Mouse (Mus musculus) heart, embryonic 16.5 days (tissue): ENCODE data around the gene Insyn1. TPM values are rescaled to one million over a fixed set of nuclear protein-coding genes. Genes with fewer than 3 reads are reported as not detected.

Source experiments
- ATAC-seq: fragments of 200-750 bp; cut with Nextera tagmentation; replicated peaks from 2 replicates; pipeline ENCODE4 v1.8.0; 2017; ENCODE audit warnings: moderate number of reproducible peaks; ENCODE audit not compliant: insufficient read depth, low FRiP score; ENCODE audit errors: extremely low read depth
- H3K27ac ChIP-seq: fragments of 300-500 bp; sonication (generic); 2 replicates; pipeline ENCODE4 v1.5.1; 2014; ENCODE audit warnings: mild to moderate bottlenecking, low read length, control low read depth, moderate library complexity
- H3K27me3 ChIP-seq: fragments of 300-500 bp; sonication (generic); 2 replicates; pipeline ENCODE4 v1.6.1; 2014; ENCODE audit warnings: low read length, mixed read lengths; ENCODE audit not compliant: control insufficient read depth, insufficient read depth
- H3K36me3 ChIP-seq: fragments of 300-500 bp; sonication (generic); 2 replicates; pipeline ENCODE4 v1.6.1; 2014; ENCODE audit not compliant: control insufficient read depth, insufficient read depth
- H3K4me1 ChIP-seq: fragments of 300-500 bp; sonication (generic); 2 replicates; pipeline ENCODE4 v1.6.1; 2014; ENCODE audit warnings: low read length, mixed read lengths; ENCODE audit not compliant: control insufficient read depth, insufficient read depth
- H3K4me2 ChIP-seq: fragments of 300-500 bp; sonication (generic); 2 replicates; pipeline ENCODE4 v1.6.1; 2014; ENCODE audit warnings: low read depth, mild to moderate bottlenecking, control low read depth, low read length
- H3K4me3 ChIP-seq: fragments of 300-500 bp; sonication (generic); 2 replicates; pipeline ENCODE4 v1.5.1; 2014; ENCODE audit warnings: mild to moderate bottlenecking, control low read depth, low read length
- H3K9ac ChIP-seq: fragments of 300-500 bp; sonication (generic); 2 replicates; pipeline ENCODE4 v1.6.1; 2014; ENCODE audit warnings: low read length, control low read depth
- H3K9me3 ChIP-seq: fragments of 300-500 bp; sonication (generic); replicated peaks from 2 replicates; pipeline ENCODE4 v1.6.1; 2016; ENCODE audit warnings: low read length; ENCODE audit not compliant: control insufficient read depth
- WGBS: fragments of 180-500 bp; shearing (Covaris S2); extraction: QIAGEN DNeasy Blood & Tissue Kit; methylation state at CpG from one replicate; pipeline ENCODE4 v1.1.7; 2014; 5-methylcytosine and 5-hydroxymethylcytosine counted together
- polyA plus RNA-seq: library from polyadenylated mRNA; unstranded; fragments of >200 nt; fragmentation: Nextera tagmentation; extraction: Ambion mirVana; gene quantifications from 2 replicates; pipeline ENCODE4 v1.2.1, GENCODE M21; 2015

Insyn1 gene
- polyA plus RNA-seq, 1 experiment from 2014 or later: 0.54 TPM

DNA sequence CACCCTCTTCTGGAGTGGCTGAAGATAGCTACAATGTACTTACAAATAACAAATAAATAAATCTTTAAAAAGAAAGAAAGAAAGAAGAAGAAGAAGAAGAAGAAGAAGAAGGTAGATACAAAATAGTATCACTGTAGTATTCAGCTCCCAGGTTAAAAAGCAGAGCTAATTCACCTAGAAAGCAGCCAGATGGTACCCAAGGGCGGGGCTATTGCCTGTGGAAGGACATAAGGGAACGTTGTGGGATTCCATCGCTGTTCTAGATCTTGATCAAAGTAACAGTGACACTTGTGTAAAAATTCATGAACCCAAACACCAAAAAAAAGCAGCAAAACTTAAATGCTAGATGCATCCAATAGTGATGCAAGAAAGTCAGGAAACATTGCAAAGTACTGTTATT is 31.6 kb downstream of the Insyn1 start:
- no peak overlapping the region for H3K9ac ChIP-seq
- H3K27ac ChIP-seq: no peak overlapping the region
- peaks cover 20% of the 10 kb centered on the region for H3K4me1 ChIP-seq
- no peaks in the 10 kb centered on the region for H3K9me3 ChIP-seq
- ATAC-seq: no peak
- 84% methylated on average over 3 of the region's 3 CpGs for WGBS
- H3K4me3 ChIP-seq: no peak overlapping the region
- no peaks in the 10 kb centered on the region for H3K27me3 ChIP-seq
- no peak overlapping the region for H3K4me2 ChIP-seq
- H3K36me3 ChIP-seq: peaks cover 3% of the 10 kb centered on the region; the same call in 1 of the 2 replicates

DNA sequence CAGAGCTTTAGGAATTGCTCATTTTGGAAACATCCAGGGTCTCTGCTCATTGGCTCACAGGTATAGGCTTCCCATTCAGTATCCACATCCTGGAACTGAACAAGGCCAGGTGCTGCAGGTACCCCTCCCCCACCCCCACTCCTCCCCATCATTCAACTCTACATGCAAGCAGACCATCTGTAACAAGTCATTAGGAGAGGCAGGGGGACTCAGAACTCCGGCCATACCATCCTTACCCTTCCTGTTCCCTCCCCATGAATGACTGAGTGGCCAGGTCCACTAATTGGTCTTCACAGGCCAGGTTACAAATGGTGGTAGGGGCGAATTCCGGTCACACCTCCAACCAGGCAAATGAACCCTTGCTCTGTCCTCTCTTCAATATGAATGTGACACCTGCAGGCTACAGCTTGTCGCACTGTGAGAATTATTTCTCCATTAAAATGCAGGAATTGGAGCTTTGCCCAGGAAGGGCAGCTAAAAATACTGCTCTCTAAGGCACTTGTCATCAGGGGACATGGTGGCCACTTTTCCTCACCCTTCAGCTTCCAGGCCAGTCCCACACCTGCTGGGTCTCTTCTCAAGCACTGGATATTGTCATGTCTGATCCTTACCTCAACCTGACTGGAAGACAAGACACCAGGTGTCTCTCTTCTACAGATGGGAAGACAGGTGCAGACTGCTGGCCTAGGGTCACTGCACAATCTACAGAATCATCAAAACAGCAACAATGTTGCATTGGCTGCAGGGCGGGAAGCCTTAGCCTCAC is 32.6 kb downstream of the Insyn1 start:
- Histone ChIP-seq H3K4me3 (no peak overlapping the region), H3K27me3 (no peaks in the 10 kb centered on the region), H3K4me1 (peaks cover 20% of the 10 kb centered on the region), H3K36me3 (peaks cover 8% of the 10 kb centered on the region; the same call in 1 of the 2 replicates), H3K9ac (no peak overlapping the region), H3K9me3 (no peaks in the 10 kb centered on the region), H3K27ac (peak overlapping the region; percentile 77), H3K4me2 (peak overlapping the region; percentile 10; the same call in 1 of the 2 replicates)
- ATAC-seq: peak; percentile 63
- 47% methylated on average over 5 of the region's 5 CpGs for WGBS

DNA sequence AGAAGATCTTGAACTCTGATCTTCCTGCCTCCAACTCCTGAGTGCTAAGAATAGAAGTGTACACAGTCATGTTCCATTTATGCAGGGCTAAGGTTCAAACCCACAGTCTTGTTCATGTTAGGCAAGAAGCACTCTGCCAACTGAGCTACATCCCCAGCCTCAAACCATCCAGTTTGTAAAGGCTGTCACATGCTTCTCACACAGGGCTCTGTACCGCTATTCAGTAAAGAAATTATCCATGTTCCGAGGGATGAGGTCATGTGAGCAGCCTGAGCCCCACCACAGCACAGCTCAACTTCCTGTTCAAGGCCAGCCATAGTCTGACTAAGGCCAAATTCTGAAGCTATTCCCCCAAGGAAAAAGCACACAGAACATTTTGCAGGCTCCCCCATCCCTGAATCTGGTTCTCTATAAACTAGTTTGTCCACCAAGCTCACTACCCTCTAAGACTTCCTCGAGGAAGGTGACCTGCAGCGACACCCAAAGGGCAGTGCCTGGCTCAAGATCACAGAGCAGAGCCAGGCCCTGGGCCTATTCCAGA is 33.5 kb downstream of the Insyn1 start:
- peak; percentile 41; the same call in 1 of the 2 replicates for ATAC-seq
- H3K9me3 ChIP-seq: no peaks in the 10 kb centered on the region
- no peak overlapping the region for H3K9ac ChIP-seq
- peaks cover 8% of the 10 kb centered on the region; the same call in 1 of the 2 replicates for H3K36me3 ChIP-seq
- peaks cover 20% of the 10 kb centered on the region for H3K4me1 ChIP-seq
- H3K4me3 ChIP-seq: no peak overlapping the region
- H3K27ac ChIP-seq: peak overlapping the region; percentile 77
- H3K27me3 ChIP-seq: no peaks in the 10 kb centered on the region
- 42% methylated on average over 4 of the region's 4 CpGs for WGBS
- no peak overlapping the region for H3K4me2 ChIP-seq

GRCm38 (mm10) chr9:58525108-58525507 is 36.7 kb downstream of the Insyn1 start:
- H3K4me3 ChIP-seq: no peak overlapping the region
- no peak overlapping the region for H3K27ac ChIP-seq
- no peak overlapping the region for H3K9ac ChIP-seq
- WGBS: 83% methylated on average over 4 of the region's 4 CpGs
- no peaks in the 10 kb centered on the region for H3K9me3 ChIP-seq
- H3K4me1 ChIP-seq: peaks cover 20% of the 10 kb centered on the region
- H3K36me3 ChIP-seq: peaks cover 8% of the 10 kb centered on the region; the same call in 1 of the 2 replicates
- H3K27me3 ChIP-seq: no peaks in the 10 kb centered on the region
- ATAC-seq: no peak
- H3K4me2 ChIP-seq: no peak overlapping the region

DNA sequence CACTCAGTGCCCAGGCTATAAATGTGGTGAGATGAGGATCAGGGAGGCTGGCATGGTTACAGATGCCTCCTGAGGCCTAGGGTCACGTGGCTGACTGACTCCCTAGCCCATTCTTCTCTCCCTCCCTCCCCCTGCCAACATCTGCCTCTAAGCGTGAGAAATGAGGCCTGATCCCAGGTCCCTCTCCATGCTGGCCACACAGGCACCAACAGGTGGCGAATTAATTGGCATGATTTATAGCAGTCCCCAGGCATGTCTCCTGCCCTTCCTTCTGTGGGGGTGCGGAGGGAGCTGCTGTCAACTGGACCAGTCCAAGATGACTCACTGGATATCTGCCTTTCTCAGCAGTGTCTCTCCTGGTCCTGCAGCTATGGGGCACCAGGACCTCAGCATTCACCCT is 39.4 kb downstream of the Insyn1 start:
- WGBS: 72% methylated on average over 4 of the region's 4 CpGs
- no peaks in the 10 kb centered on the region for H3K9me3 ChIP-seq
- no peak for ATAC-seq
- H3K27me3 ChIP-seq: no peaks in the 10 kb centered on the region
- H3K36me3 ChIP-seq: peaks cover 8% of the 10 kb centered on the region; the same call in 1 of the 2 replicates
- no peak overlapping the region for H3K4me3 ChIP-seq
- no peak overlapping the region for H3K9ac ChIP-seq
- no peak overlapping the region for H3K4me2 ChIP-seq
- H3K27ac ChIP-seq: no peak overlapping the region
- no peaks in the 10 kb centered on the region for H3K4me1 ChIP-seq

DNA sequence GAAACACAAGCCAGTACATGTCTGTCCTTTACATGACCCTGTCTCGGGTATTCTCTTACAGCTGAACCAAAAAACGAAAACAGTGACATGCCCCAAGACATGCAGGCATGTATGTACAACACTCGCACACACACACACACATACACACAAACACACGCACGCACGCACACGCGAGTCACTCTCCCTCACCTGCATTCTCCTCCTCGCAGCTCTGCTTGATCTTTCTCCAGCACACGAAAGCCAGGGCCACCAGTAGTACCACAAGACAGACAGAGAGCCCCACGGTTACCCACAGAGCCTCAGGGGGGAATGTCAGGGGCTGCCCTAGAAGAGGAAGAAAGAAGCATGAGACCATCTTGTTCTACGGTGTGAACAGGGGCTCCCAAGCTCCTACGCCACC is 42.0 kb downstream of the Insyn1 start:
- 90% methylated on average over 13 of the region's 13 CpGs for WGBS
- Histone ChIP-seq H3K4me2 (no peak overlapping the region), H3K36me3 (peaks cover 8% of the 10 kb centered on the region; the same call in 1 of the 2 replicates), H3K4me1 (no peaks in the 10 kb centered on the region), H3K9ac (no peak overlapping the region), H3K9me3 (no peaks in the 10 kb centered on the region), H3K27me3 (no peaks in the 10 kb centered on the region), H3K4me3 (no peak overlapping the region), H3K27ac (no peak overlapping the region)
- no peak for ATAC-seq

DNA sequence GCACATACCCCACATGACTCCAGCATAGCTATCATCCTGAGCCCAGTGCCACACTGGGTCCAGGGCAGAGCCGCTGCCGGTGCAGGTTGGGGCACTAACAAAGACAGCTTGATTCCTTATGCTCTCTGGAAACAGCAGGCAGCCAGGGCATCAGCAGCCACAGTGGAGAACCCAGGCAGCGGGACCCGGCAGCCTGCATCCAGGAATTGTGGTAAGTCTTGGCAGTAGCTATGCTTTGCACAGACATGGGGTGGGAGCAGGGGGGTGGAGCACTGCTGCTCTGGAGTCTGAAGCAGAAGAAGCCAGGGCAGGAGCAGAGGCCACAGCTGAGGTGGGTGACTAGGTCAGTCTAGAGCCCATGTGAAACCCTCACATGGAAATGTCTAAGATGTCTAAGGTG is 43.8 kb downstream of the Insyn1 start:
- H3K36me3 ChIP-seq: peaks cover 13% of the 10 kb centered on the region
- no peak overlapping the region for H3K9ac ChIP-seq
- no peaks in the 10 kb centered on the region for H3K27me3 ChIP-seq
- H3K4me2 ChIP-seq: no peak overlapping the region
- WGBS: 80% methylated on average over 4 of the region's 4 CpGs
- H3K4me3 ChIP-seq: no peak overlapping the region
- no peak for ATAC-seq
- H3K9me3 ChIP-seq: no peaks in the 10 kb centered on the region
- H3K27ac ChIP-seq: no peak overlapping the region
- no peaks in the 10 kb centered on the region for H3K4me1 ChIP-seq

DNA sequence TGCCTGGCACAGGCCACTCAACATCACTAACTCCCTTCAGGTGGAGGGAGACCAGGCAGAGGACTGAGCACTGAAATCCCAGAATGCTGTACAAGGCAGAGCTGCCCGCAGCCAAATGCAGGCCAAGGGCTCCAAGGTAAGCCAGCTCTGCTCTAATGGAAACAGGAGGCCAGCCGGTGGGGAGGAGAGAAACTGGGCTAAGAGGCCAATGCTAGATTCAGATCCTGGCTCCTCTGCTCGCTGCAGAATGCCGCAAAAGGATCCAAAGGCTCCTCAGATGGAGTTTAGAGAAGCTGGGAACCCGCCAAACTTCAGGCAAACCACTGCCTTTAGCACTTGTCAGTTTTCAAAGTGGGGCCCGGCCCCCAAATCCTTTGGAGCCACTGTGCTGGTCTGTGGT is 44.9 kb downstream of the Insyn1 start:
- ATAC-seq: no peak
- H3K27me3 ChIP-seq: no peaks in the 10 kb centered on the region
- WGBS: 91% methylated on average over 6 of the region's 6 CpGs
- H3K27ac ChIP-seq: no peak overlapping the region
- H3K9ac ChIP-seq: no peak overlapping the region
- no peak overlapping the region for H3K4me2 ChIP-seq
- no peak overlapping the region for H3K4me3 ChIP-seq
- H3K36me3 ChIP-seq: peaks cover 14% of the 10 kb centered on the region
- no peaks in the 10 kb centered on the region for H3K4me1 ChIP-seq
- H3K9me3 ChIP-seq: no peaks in the 10 kb centered on the region

DNA sequence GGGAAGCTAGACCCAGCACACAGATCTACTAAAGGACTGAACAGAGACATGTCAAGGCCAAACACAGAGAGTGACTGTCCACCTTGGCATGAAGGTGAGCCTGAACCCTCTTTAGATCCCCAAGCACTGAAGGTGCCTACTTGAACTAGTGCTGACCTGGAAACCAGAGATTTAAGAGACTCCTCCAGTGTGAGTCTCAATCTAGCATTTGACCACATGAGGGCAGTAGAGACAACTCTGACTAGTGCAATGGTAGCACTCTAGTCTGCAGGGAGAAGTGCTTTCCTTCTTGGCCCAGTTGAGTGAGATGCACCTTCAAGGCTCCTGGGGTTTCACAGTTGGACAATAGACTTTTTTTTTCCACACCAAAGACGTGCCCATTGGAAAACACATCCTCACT is 46.4 kb downstream of the Insyn1 start:
- no peak; the same call in 1 of the 2 replicates for ATAC-seq
- H3K4me3 ChIP-seq: no peak overlapping the region
- peaks cover 20% of the 10 kb centered on the region for H3K36me3 ChIP-seq
- no peak overlapping the region for H3K27ac ChIP-seq
- no peak overlapping the region for H3K9ac ChIP-seq
- WGBS: 25% methylated on average over 1 of the region's 1 CpGs
- no peaks in the 10 kb centered on the region for H3K27me3 ChIP-seq
- no peak overlapping the region for H3K4me2 ChIP-seq
- no peaks in the 10 kb centered on the region for H3K9me3 ChIP-seq
- no peaks in the 10 kb centered on the region for H3K4me1 ChIP-seq
